Mouse (Mus musculus) heart, postnatal 36 days (tissue): ENCODE data around the gene Col6a3. TPM values are rescaled to one million over a fixed set of nuclear protein-coding genes. Genes with fewer than 3 reads are reported as not detected.
A peak's percentile ranks its signal among the peaks of the same experiment; 100 is the strongest.

Experiments used
- DNase-seq, 2 experiments: peaks; one replicate each; pipeline ENCODE4 v3.0.0; 2021 to 2022
- intact Hi-C: fragments of 180-260 bp; cut with DNase I; formaldehyde crosslinking; loops from one replicate; pipeline ENCODE4 v1.15.1; 2025
- total RNA-seq, 2 experiments: library from RNA; stranded (reverse); gene quantifications; 2 replicates each; pipeline ENCODE4 v1.2.3; 2021

Col6a3 gene
- total RNA-seq, 2 experiments from 2014 or later: 42.3 to 50.9 TPM

- DNase-seq: no peak
- intact Hi-C loops: no loop called here
Measured at GRCm38 (mm10) chr1:90801067-90801466, 42.7 kb downstream of the Col6a3 start.

- intact Hi-C loops: no loop called here
- no peak for DNase-seq
Measured at GRCm38 (mm10) chr1:90800466-90800865, 43.3 kb downstream of the Col6a3 start.

GRCm38 (mm10) chr1:90797276-90797891 is 46.4 kb downstream of the Col6a3 start:
- intact Hi-C loops: no loop called here
- peak; percentile 54 to 60 for DNase-seq

GRCm38 (mm10) chr1:90793368-90793767 is 50.4 kb downstream of the Col6a3 start:
- intact Hi-C loops: no loop called here

GRCm38 (mm10) chr1:90790925-90791324 is 52.8 kb downstream of the Col6a3 start:
- DNase-seq: no peak
- intact Hi-C loops: no loop called here

More at GRCm38 (mm10) chr1:90793368-90793767, 50.4 kb downstream of the Col6a3 start:
- DNase-seq: no peak

- intact Hi-C loops: no loop called here
- DNase-seq: no peak
Measured at GRCm38 (mm10) chr1:90789506-90789905, 54.3 kb downstream of the Col6a3 start.

GRCm38 (mm10) chr1:90780446-90780845 is 63.3 kb downstream of the Col6a3 start:
- no peak for DNase-seq
- intact Hi-C loops: no loop called here

GRCm38 (mm10) chr1:90779072-90779471 is 64.7 kb downstream of the Col6a3 start:
- intact Hi-C loops: no loop called here
- DNase-seq: no peak

- intact Hi-C loops: no loop called here
- peak; percentile 37 to 57 for DNase-seq
Measured at GRCm38 (mm10) chr1:90775477-90776241, 68.1 kb downstream of the Col6a3 start.

GRCm38 (mm10) chr1:90771172-90771571 is 72.6 kb downstream of the Col6a3 start:
- DNase-seq: no peak
- intact Hi-C loops: no loop called here

GRCm38 (mm10) chr1:90770027-90770426 is 73.7 kb downstream of the Col6a3 start:
- DNase-seq: no peak
- intact Hi-C loops: no loop called here

GRCm38 (mm10) chr1:90769301-90769700 is 74.5 kb downstream of the Col6a3 start:
- intact Hi-C loops: no loop called here
- DNase-seq: no peak

- intact Hi-C loops: loop anchor here (10.0 kb wide), 1 partner anchor 103 kb away; no protein-coding TSS in a partner anchor
- DNase-seq: peak in 1 of 2 experiments; percentile 37
Measured at GRCm38 (mm10) chr1:90758091-90758673, 85.6 kb downstream of the Col6a3 start.

- DNase-seq: peak; percentile 42 to 46
- intact Hi-C loops: loop anchor here (10.0 kb wide), 1 partner anchor 99 kb away; no protein-coding TSS in a partner anchor
Measured at GRCm38 (mm10) chr1:90753869-90754563, 89.8 kb downstream of the Col6a3 start.

- intact Hi-C loops: loop anchor here (10.0 kb wide), 1 partner anchor 96 kb away; no protein-coding TSS in a partner anchor
- no peak for DNase-seq
Measured at GRCm38 (mm10) chr1:90751221-90751620, 92.5 kb downstream of the Col6a3 start.

GRCm38 (mm10) chr1:90750169-90750568 is 93.6 kb downstream of the Col6a3 start:
- peak; percentile 32 to 36 for DNase-seq
- intact Hi-C loops: loop anchor here (10.0 kb wide), 1 partner anchor 95 kb away; no protein-coding TSS in a partner anchor

GRCm38 (mm10) chr1:90748544-90748943 is 95.2 kb downstream of the Col6a3 start:
- intact Hi-C loops: no loop called here
- DNase-seq: no peak

- intact Hi-C loops: no loop called here
- peak; percentile 34 to 51 for DNase-seq
Measured at GRCm38 (mm10) chr1:90743941-90744386, 99.8 kb downstream of the Col6a3 start.

GRCm38 (mm10) chr1:90743445-90743844 is 100.3 kb downstream of the Col6a3 start:
- intact Hi-C loops: no loop called here
- no peak for DNase-seq

GRCm38 (mm10) chr1:90742641-90743040 is 101.1 kb downstream of the Col6a3 start:
- intact Hi-C loops: no loop called here
- DNase-seq: no peak
